12 mouse cellular contexts compared by ENCODE assay signal in the genomic region with DNA sequence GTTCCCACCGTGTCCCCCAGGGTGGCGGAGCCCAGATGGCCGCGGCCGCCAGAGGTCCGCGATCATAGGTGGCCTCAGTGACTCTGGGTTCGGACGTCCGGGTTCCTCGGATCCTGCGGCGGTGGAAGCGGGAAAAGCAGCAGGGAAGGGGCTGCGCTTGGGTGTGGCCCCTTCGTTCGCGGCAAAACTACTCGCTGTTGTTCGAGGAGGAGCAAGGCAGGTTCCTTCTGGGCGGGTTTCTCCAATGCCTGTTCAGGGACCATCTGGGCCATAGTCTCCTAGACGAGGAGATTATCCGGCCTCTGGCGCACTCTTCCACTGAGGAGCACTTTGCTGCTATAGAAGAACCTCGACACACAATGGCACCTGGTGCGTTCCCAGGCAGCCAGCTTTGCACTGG. TPM values are rescaled to one million over a fixed set of nuclear protein-coding genes. Genes with fewer than 3 reads are reported as not detected.
DNase-seq lines count a peak whose midpoint lies in the region; ATAC-seq lines count a peak whose summit lies in the region.
"Had no signal": no experiment of that assay in that cellular context is flagged by ENCODE, and none has a peak within 500 bp of the region (broad histone marks: within the 10 kb centered on the region; RNA-seq: fewer than 3 reads in every experiment).

No protein-coding gene starts in this region.

- ATAC-seq in heart, embryonic 15.5 days (replicated peaks; ENCODE audit: insufficient number of reproducible peaks, insufficient read depth, low FRiP score, low read depth), result no peak
- ATAC-seq in embryonic facial prominence, embryonic 15.5 days (ENCODE audit: insufficient number of reproducible peaks, low FRiP score, low TSS enrichment, low read depth), result no peak
- no peak for ATAC-seq in liver, embryonic 13.5 days (ENCODE audit: low read depth)
- no peak for ATAC-seq in activated CD4-positive, CD25-positive, alpha-beta regulatory T cell, adult 4 months
- ATAC-seq: CD4-positive, CD25-positive, alpha-beta regulatory T cell, adult 4 months had no signal

- peak overlapping the region; percentile 52 for H3K4me2 ChIP-seq in heart, embryonic 15.5 days
- peak overlapping the region; percentile 37 for H3K4me2 ChIP-seq in embryonic facial prominence, embryonic 15.5 days (replicated peaks)
- peak overlapping the region; percentile 59 for H3K4me2 ChIP-seq in liver, embryonic 13.5 days

- H3K27me3 ChIP-seq in heart, embryonic 15.5 days, result peaks cover 91% of the 10 kb centered on the region
- H3K27me3 ChIP-seq in embryonic facial prominence, embryonic 15.5 days, result peaks cover 84% of the 10 kb centered on the region
- peaks cover 89% of the 10 kb centered on the region for H3K27me3 ChIP-seq in liver, embryonic 13.5 days

- H3K36me3 ChIP-seq in heart, embryonic 15.5 days, result no peaks in the 10 kb centered on the region
- H3K36me3 ChIP-seq in embryonic facial prominence, embryonic 15.5 days, result no peaks in the 10 kb centered on the region
- H3K36me3 ChIP-seq in liver, embryonic 13.5 days, result no peaks in the 10 kb centered on the region

- H3K4me1 ChIP-seq in heart, embryonic 15.5 days (replicated peaks), result peaks cover 18% of the 10 kb centered on the region
- peaks cover 19% of the 10 kb centered on the region for H3K4me1 ChIP-seq in embryonic facial prominence, embryonic 15.5 days
- peaks cover 43% of the 10 kb centered on the region for H3K4me1 ChIP-seq in liver, embryonic 13.5 days (replicated peaks)

- H3K9ac ChIP-seq in heart, embryonic 15.5 days, result no peak overlapping the region
- H3K9ac ChIP-seq in embryonic facial prominence, embryonic 15.5 days, result no peak overlapping the region
- H3K9ac ChIP-seq in liver, embryonic 13.5 days, result peak overlapping the region; percentile 43

- no peak overlapping the region for H3K27ac ChIP-seq in heart, embryonic 15.5 days
- no peak overlapping the region for H3K27ac ChIP-seq in embryonic facial prominence, embryonic 15.5 days (replicated peaks)
- no peak overlapping the region for H3K27ac ChIP-seq in liver, embryonic 13.5 days

- intact Hi-C loops in heart, postnatal 36 days (cut with DNase I), result no loop called here
- intact Hi-C loops in gastrocnemius, postnatal 14 days (cut with DNase I; ENCODE audit: low total_unique reads), result no loop called here

- DNase-seq in heart, postnatal 36 days, result no peak
- DNase-seq in ES-CJ7 (ENCODE audit: low read depth, low spot score), result peak; percentile 71
- DNase-seq in liver, embryonic 13.5 days, result no peak
- no peak for DNase-seq in gastrocnemius, postnatal 14 days
- no peak for DNase-seq in lung, postnatal 10 days
- DNase-seq: thymus, postnatal 4 days had no signal

- H3K9me3 ChIP-seq in heart, embryonic 15.5 days (replicated peaks), result no peaks in the 10 kb centered on the region; the same call in 1 of the 2 replicates
- H3K9me3 ChIP-seq in embryonic facial prominence, embryonic 15.5 days (replicated peaks), result no peaks in the 10 kb centered on the region
- H3K9me3 ChIP-seq in liver, embryonic 13.5 days (replicated peaks), result no peaks in the 10 kb centered on the region

- WGBS in heart, embryonic 15.5 days, result under 1% methylated on average over 26 of the region's 26 CpGs
- 1% methylated on average over 26 of the region's 26 CpGs for WGBS in embryonic facial prominence, embryonic 15.5 days
- 3% methylated on average over 26 of the region's 26 CpGs for WGBS in liver, embryonic 13.5 days (ENCODE audit: insufficient replicate concordance)

- peak overlapping the region; percentile 31 for H3K4me3 ChIP-seq in heart, embryonic 15.5 days
- H3K4me3 ChIP-seq in embryonic facial prominence, embryonic 15.5 days (replicated peaks), result peak overlapping the region; percentile 16
- H3K4me3 ChIP-seq in liver, embryonic 13.5 days (replicated peaks), result peak overlapping the region; percentile 43

RNA-seq across cellular contexts. Expression of a gene that starts 47.7 kb away (rescaled TPM):
- polyA plus RNA-seq in heart, embryonic 15.5 days (2015; fragmentation: Nextera tagmentation; extraction: Ambion mirVana), result 0.53 and 1.0 TPM in 2 replicates
- not detected for total RNA-seq in heart, postnatal 36 days (2021)
- polyA plus RNA-seq in embryonic facial prominence, embryonic 15.5 days (2015; fragmentation: Nextera tagmentation; extraction: Ambion mirVana), result 0.31 TPM in 1 of 2 replicates, not detected in the other
- not detected in 2 replicates for polyA plus RNA-seq in liver, embryonic 13.5 days (2015; fragmentation: Nextera tagmentation; extraction: Ambion mirVana)
- not detected for total RNA-seq in gastrocnemius, postnatal 14 days (2021)
- under 1 TPM in 1 of 2 experiments, not detected in 1; 0.32 TPM for polyA plus RNA-seq in activated CD4-positive, CD25-positive, alpha-beta regulatory T cell, adult 4 months (2017; shearing (Covaris generic))
- total RNA-seq: hematopoietic stem cell, adult 5-6 weeks; neutrophil, adult 5-6 weeks had no signal
- polyA plus RNA-seq: CD4-positive, CD25-positive, alpha-beta regulatory T cell, adult 4 months had no signal
